Mouse (Mus musculus): Measurements from ENCODE around the gene Irx6. TPM values are rescaled to one million over a fixed set of nuclear protein-coding genes. Genes with fewer than 3 reads are reported as not detected.

Irx6 gene
- polyA plus RNA-seq, 1 experiment from 2014 or later, result 2.3 TPM

Other genes with a start within 250 kb of the Irx6 start
- 79.8 and 90.7 TPM in 2 replicates for gene Mmp2, start 153.0 kb downstream of the Irx6 start, polyA plus RNA-seq (2014; fragmentation: Nextera tagmentation; extraction: Ambion mirVana)
- gene Lpcat2, start 181.1 kb downstream of the Irx6 start, polyA plus RNA-seq (2014; fragmentation: Nextera tagmentation; extraction: Ambion mirVana), result 4.4 and 5.7 TPM in 2 replicates
- 0.31 TPM in 1 of 2 replicates, not detected in the other for gene Capns2, start 227.1 kb downstream of the Irx6 start, polyA plus RNA-seq (2014; fragmentation: Nextera tagmentation; extraction: Ambion mirVana)

All from neural tube, embryonic 11.5 days (tissue).